Comparison of ENCODE assay signal across 8 mouse cellular contexts in genomic region chr2:92024274-92024672, GRCm38 (mm10). TPM values are rescaled to one million over a fixed set of nuclear protein-coding genes. Genes with fewer than 3 reads are reported as not detected.
DNase-seq lines count a peak whose midpoint lies in the region; ATAC-seq and TF ChIP-seq lines count a peak whose summit lies in the region.

TSS of gene Creb3l1 (minus strand) at chr2:92024502.

- no peak within 1 kb of the TSS for H3K27ac ChIP-seq in left cerebral cortex, adult 2 months
- no peak within 1 kb of the TSS for H3K27ac ChIP-seq in limb, embryonic 12.5 days
- no peak within 1 kb of the TSS for H3K27ac ChIP-seq in midbrain, embryonic 13.5 days

- TF ChIP-seq CTCF in left cerebral cortex, adult 2 months (IDR thresholded peaks at IDR 0.05), result no peak

- peak within 1 kb of the TSS; percentile 95 for H3K4me2 ChIP-seq in limb, embryonic 12.5 days
- H3K4me2 ChIP-seq in midbrain, embryonic 13.5 days (replicated peaks), result peak within 1 kb of the TSS; percentile 96

- intact Hi-C loops in left cerebral cortex, adult 2 months (cut with DNase I), result no loop called here

- peaks cover 24% of the 10 kb centered on the region for H3K4me1 ChIP-seq in limb, embryonic 12.5 days (replicated peaks)
- H3K4me1 ChIP-seq in midbrain, embryonic 13.5 days (replicated peaks), result peaks cover 15% of the 10 kb centered on the region

- WGBS in limb, embryonic 12.5 days, result under 1% methylated on average over 27 of the region's 27 CpGs
- WGBS in midbrain, embryonic 13.5 days, result under 1% methylated on average over 27 of the region's 27 CpGs

- ATAC-seq in limb, embryonic 12.5 days (ENCODE audit: insufficient number of reproducible peaks, insufficient read depth, low FRiP score, low TSS enrichment, low read depth), result peak; percentile 40; the same call in 1 of the 2 replicates
- peak; percentile 72 for ATAC-seq in midbrain, embryonic 13.5 days

- H3K27me3 ChIP-seq in limb, embryonic 12.5 days, result peaks cover 63% of the 10 kb centered on the region
- H3K27me3 ChIP-seq in midbrain, embryonic 13.5 days, result peaks cover 41% of the 10 kb centered on the region

- peak within 1 kb of the TSS; percentile 53 for H3K4me3 ChIP-seq in left cerebral cortex, adult 2 months
- H3K4me3 ChIP-seq in limb, embryonic 12.5 days (replicated peaks), result peak within 1 kb of the TSS; percentile 60
- H3K4me3 ChIP-seq in midbrain, embryonic 13.5 days (replicated peaks), result peak within 1 kb of the TSS; percentile 62

- no peaks in the 10 kb centered on the region for H3K9me3 ChIP-seq in limb, embryonic 12.5 days
- H3K9me3 ChIP-seq in midbrain, embryonic 13.5 days, result no peaks in the 10 kb centered on the region

- peak in 1 of 2 experiments; percentile 51 for DNase-seq in left cerebral cortex, adult 2 months (ENCODE audit: extremely low spot score in 1 of 2, low spot score in 2 of 2)
- DNase-seq in left cerebral cortex, adult 8-10 months (ENCODE audit: low spot score in 2 of 2), result no peak
- peak; percentile 73 to 75 for DNase-seq in cerebellum, postnatal 10 days
- peak; percentile 71 for DNase-seq in gastrocnemius, postnatal 25 days
- DNase-seq in induced T-regulatory cell, adult 2 months (ENCODE audit: low read depth), result peak; percentile 36
- DNase-seq in testis, postnatal 10 days (ENCODE audit: low spot score), result peak; percentile 78

- H3K9ac ChIP-seq in limb, embryonic 12.5 days (replicated peaks), result peak within 1 kb of the TSS; percentile 70
- peak within 1 kb of the TSS; percentile 67 for H3K9ac ChIP-seq in midbrain, embryonic 13.5 days (replicated peaks)

- no peaks in the 10 kb centered on the region for H3K36me3 ChIP-seq in limb, embryonic 12.5 days
- no peaks in the 10 kb centered on the region for H3K36me3 ChIP-seq in midbrain, embryonic 13.5 days

RNA-seq across cellular contexts. Expression of gene Creb3l1, which starts in this region (rescaled TPM):
- 1 to 10 TPM; 2.3 TPM for total RNA-seq in left cerebral cortex, adult 2 months (2021)
- total RNA-seq in left cerebral cortex, adult 8-10 months (2022), result 1 to 10 TPM; 1.3 to 2.2 (median 1.8) TPM
- 10 to 100 TPM in 1 of 2 experiments, 1 to 10 TPM in 1; 8.0 to 10.3 TPM for total RNA-seq in gastrocnemius, postnatal 25 days (2021)
- 1.3 and 2.6 TPM in 2 replicates for polyA plus RNA-seq in limb, embryonic 12.5 days (2016; fragmentation: Nextera tagmentation; extraction: Ambion mirVana)
- polyA plus RNA-seq in midbrain, embryonic 13.5 days (2015; fragmentation: Nextera tagmentation; extraction: Ambion mirVana), result 0.98 and 1.2 TPM in 2 replicates

Comparison
In these comparisons a context has a peak if more than half of its experiments do, and no peak if none do; other contexts are left out.
1. DNase-seq: peak in cerebellum, postnatal 10 days (2 of 2), gastrocnemius, postnatal 25 days (single experiment), induced T-regulatory cell, adult 2 months (single experiment) and testis, postnatal 10 days (single experiment); none in left cerebral cortex, adult 8-10 months (0 of 2).
2. Peak in every context shown above with its lines, with median percentiles within 50 percentile points of each other: H3K4me3 ChIP-seq.